Mouse (Mus musculus): ENCODE measurements around the gene Gm45618. TPM values are rescaled to one million over a fixed set of nuclear protein-coding genes. Genes with fewer than 3 reads are reported as not detected.

The Gm45618 gene
- total and polyA plus RNA-seq, 3 experiments = not detected

GRCm38 (mm10) chr7:142152191-142152590 lies 31.7 kb upstream of the Gm45618 start:
- Histone ChIP-seq H3K27me3 (ENCODE audit: control insufficient read depth in 1 of 2, insufficient read depth in 2 of 2, low read length in 2 of 2) (no peaks in the 10 kb centered on the region; a peak in 1 of 4 replicates), H3K4me1 (ENCODE audit: control insufficient read depth in 1 of 2, insufficient read depth in 2 of 2, low read length in 2 of 2) (no peaks in the 10 kb centered on the region), H3K79me2 (ENCODE audit: control insufficient read depth, insufficient read depth, low read length, poor library complexity) (no peaks in the 10 kb centered on the region), H3K9me3 (replicated peaks; ENCODE audit: insufficient read depth, low read length) (no peaks in the 10 kb centered on the region), H3K4me3 (ENCODE audit: control insufficient read depth in 1 of 2, insufficient read depth in 1 of 2, low read depth in 2 of 2, low read length in 2 of 2) (no peak overlapping the region), H3K9ac (ENCODE audit: control insufficient read depth, low read depth, low read length, poor library complexity, severe bottlenecking) (no peak overlapping the region), H3K36me3 (ENCODE audit: control insufficient read depth in 1 of 2, insufficient read depth in 2 of 2, low read length in 2 of 2) (no peaks in the 10 kb centered on the region), H3K27ac (ENCODE audit: control insufficient read depth, low read depth, low read length) (no peak overlapping the region)
- no peak for DNase-seq (ENCODE audit: low read depth, low spot score)
- no peak for TF ChIP-seq TAL1 (IDR thresholded peaks at IDR 0.05; ENCODE audit: low read length)
- no peak for TF ChIP-seq GATA1 (IDR thresholded peaks at IDR 0.05; ENCODE audit: low read depth, low read length)
- no peak for TF ChIP-seq MYB (IDR thresholded peaks at IDR 0.05; ENCODE audit: low read depth, low read length)

GRCm38 (mm10) chr7:142148633-142149032 lies 28.1 kb upstream of the Gm45618 start:
- Histone ChIP-seq H3K79me2 (ENCODE audit: control insufficient read depth, insufficient read depth, low read length, poor library complexity) (no peaks in the 10 kb centered on the region), H3K36me3 (ENCODE audit: control insufficient read depth in 1 of 2, insufficient read depth in 2 of 2, low read length in 2 of 2) (no peaks in the 10 kb centered on the region), H3K27ac (ENCODE audit: control insufficient read depth, low read depth, low read length) (no peak overlapping the region), H3K4me3 (ENCODE audit: control insufficient read depth in 1 of 2, insufficient read depth in 1 of 2, low read depth in 2 of 2, low read length in 2 of 2) (no peak overlapping the region), H3K9me3 (replicated peaks; ENCODE audit: insufficient read depth, low read length) (no peaks in the 10 kb centered on the region), H3K9ac (ENCODE audit: control insufficient read depth, low read depth, low read length, poor library complexity, severe bottlenecking) (no peak overlapping the region), H3K27me3 (ENCODE audit: control insufficient read depth in 1 of 2, insufficient read depth in 2 of 2, low read length in 2 of 2) (no peaks in the 10 kb centered on the region; a peak in 1 of 4 replicates), H3K4me1 (ENCODE audit: control insufficient read depth in 1 of 2, insufficient read depth in 2 of 2, low read length in 2 of 2) (no peaks in the 10 kb centered on the region)
- TF ChIP-seq MAZ (IDR thresholded peaks at IDR 0.05; ENCODE audit: low read depth, low read length) = no peak
- no peak for TF ChIP-seq SIN3A (IDR thresholded peaks at IDR 0.05; ENCODE audit: low read length)
- no peak for TF ChIP-seq ETS1 (IDR thresholded peaks at IDR 0.05; ENCODE audit: low read depth, low read length)
- TF ChIP-seq HCFC1 (IDR thresholded peaks at IDR 0.05; ENCODE audit: low read depth, low read length) = no peak
- TF ChIP-seq ELF1 (IDR thresholded peaks at IDR 0.05; ENCODE audit: low read depth, low read length) = no peak
- no peak for TF ChIP-seq MAFK (IDR thresholded peaks at IDR 0.05; ENCODE audit: borderline replicate concordance, low read depth, low read length)
- TF ChIP-seq MEF2A (IDR thresholded peaks at IDR 0.05; ENCODE audit: extremely low read depth, insufficient replicate concordance, low read depth, low read length, poor library complexity, severe bottlenecking) = no peak
- no peak for TF ChIP-seq TAL1 (IDR thresholded peaks at IDR 0.05; ENCODE audit: low read length)
- no peak for TF ChIP-seq E2F4 (IDR thresholded peaks at IDR 0.05; ENCODE audit: borderline replicate concordance, low read depth, low read length)
- TF ChIP-seq UBTF (IDR thresholded peaks at IDR 0.05; ENCODE audit: borderline replicate concordance, insufficient read depth, low read depth, low read length) = no peak
- no peak for TF ChIP-seq TBP (IDR thresholded peaks at IDR 0.05; ENCODE audit: low read depth, low read length)
- TF ChIP-seq NRF1 (IDR thresholded peaks at IDR 0.05; ENCODE audit: insufficient read depth, low read depth, low read length, poor library complexity, severe bottlenecking) = no peak
- DNase-seq (ENCODE audit: low read depth, low spot score) = no peak

- Histone ChIP-seq H3K36me3 (ENCODE audit: control insufficient read depth in 1 of 2, insufficient read depth in 2 of 2, low read length in 2 of 2) (no peaks in the 10 kb centered on the region), H3K79me2 (ENCODE audit: control insufficient read depth, insufficient read depth, low read length, poor library complexity) (no peaks in the 10 kb centered on the region), H3K9ac (ENCODE audit: control insufficient read depth, low read depth, low read length, poor library complexity, severe bottlenecking) (no peak overlapping the region), H3K4me3 (ENCODE audit: control insufficient read depth in 1 of 2, insufficient read depth in 1 of 2, low read depth in 2 of 2, low read length in 2 of 2) (no peak overlapping the region), H3K27ac (ENCODE audit: control insufficient read depth, low read depth, low read length) (no peak overlapping the region), H3K4me1 (ENCODE audit: control insufficient read depth in 1 of 2, insufficient read depth in 2 of 2, low read length in 2 of 2) (no peaks in the 10 kb centered on the region), H3K27me3 (ENCODE audit: control insufficient read depth in 1 of 2, insufficient read depth in 2 of 2, low read length in 2 of 2) (no peaks in the 10 kb centered on the region; a peak in 1 of 4 replicates), H3K9me3 (replicated peaks; ENCODE audit: insufficient read depth, low read length) (no peaks in the 10 kb centered on the region)
- DNase-seq (ENCODE audit: low read depth, low spot score) = peak; percentile 63
- TF ChIP-seq CHD2 (IDR thresholded peaks at IDR 0.05; ENCODE audit: low read length) (no peak), ZKSCAN1 (IDR thresholded peaks at IDR 0.05; ENCODE audit: low read depth, low read length) (no peak), MAZ (IDR thresholded peaks at IDR 0.05; ENCODE audit: low read depth, low read length) (no peak), GATA1 (IDR thresholded peaks at IDR 0.05; ENCODE audit: low read depth, low read length) (no peak), SIN3A (IDR thresholded peaks at IDR 0.05; ENCODE audit: low read length) (no peak), NELFE (IDR thresholded peaks at IDR 0.05; ENCODE audit: low read depth, low read length) (no peak), POLR2AphosphoS2 (IDR thresholded peaks at IDR 0.05; ENCODE audit: low read length) (no peak), POLR2A (IDR thresholded peaks at IDR 0.05; ENCODE audit: control insufficient read depth in 1 of 2, insufficient read depth in 1 of 2, low read depth in 1 of 2, low read length in 2 of 2, poor library complexity in 1 of 2) (no peak), MYB (IDR thresholded peaks at IDR 0.05; ENCODE audit: low read depth, low read length) (no peak), CHD1 (IDR thresholded peaks at IDR 0.05; ENCODE audit: low read depth, low read length) (no peak), TAL1 (IDR thresholded peaks at IDR 0.05; ENCODE audit: low read length) (no peak), HCFC1 (IDR thresholded peaks at IDR 0.05; ENCODE audit: low read depth, low read length) (no peak), TBP (IDR thresholded peaks at IDR 0.05; ENCODE audit: low read depth, low read length) (no peak), ETS1 (IDR thresholded peaks at IDR 0.05; ENCODE audit: low read depth, low read length) (no peak), RAD21 (IDR thresholded peaks at IDR 0.05; ENCODE audit: low read depth, low read length) (peak; percentile 37), ELF1 (IDR thresholded peaks at IDR 0.05; ENCODE audit: low read depth, low read length) (no peak), CTCF (IDR thresholded peaks at IDR 0.05 in 2 of 3, conservative IDR thresholded peaks at IDR 0.05 in 1 of 3; ENCODE audit: control insufficient read depth in 1 of 3, insufficient read depth in 1 of 3, low read depth in 2 of 3, low read length in 3 of 3, poor library complexity in 1 of 3, severe bottlenecking in 1 of 3) (peak; percentile 47 to 65 (median 53)), KAT2A (conservative IDR thresholded peaks at IDR 0.05; ENCODE audit: low read depth, low read length) (no peak), EP300 (IDR thresholded peaks at IDR 0.05; ENCODE audit: low read depth in 1 of 2, low read length in 2 of 2) (no peak), SMC3 (IDR thresholded peaks at IDR 0.05; ENCODE audit: low read depth, low read length) (peak; percentile 63), E2F4 (IDR thresholded peaks at IDR 0.05; ENCODE audit: borderline replicate concordance, low read depth, low read length) (no peak)
Observed at GRCm38 (mm10) chr7:142146033-142146432, 25.5 kb upstream of the Gm45618 start.

Data from MEL (cell line).